ENCODE assay signal across 22 mouse cellular contexts in genomic region chr10:18941447-18941846, GRCm38 (mm10).
DNase-seq lines count a peak whose midpoint lies in the region; ATAC-seq lines count a peak whose summit lies in the region.
"Had no signal": no experiment of that assay in that cellular context is flagged by ENCODE, and none has a peak within 500 bp of the region (broad histone marks: within the 10 kb centered on the region; RNA-seq: fewer than 3 reads in every experiment).

No protein-coding gene starts in this region.

- no peaks in the 10 kb centered on the region for H3K36me3 ChIP-seq in macrophage (ENCODE audit: inconsistent target)
- H3K36me3 ChIP-seq in midbrain, embryonic 14.5 days (ENCODE audit: control insufficient read depth, insufficient read depth, low read length): no peaks in the 10 kb centered on the region
- no peaks in the 10 kb centered on the region for H3K36me3 ChIP-seq in midbrain, embryonic 13.5 days
- H3K36me3 ChIP-seq: forebrain, embryonic 12.5 days; midbrain, embryonic 15.5 days; neural tube, embryonic 15.5 days; stomach, embryonic 15.5 days had no signal

- no peaks in the 10 kb centered on the region for H3K27me3 ChIP-seq in midbrain, embryonic 14.5 days (ENCODE audit: control insufficient read depth, insufficient read depth, low read length)
- no peaks in the 10 kb centered on the region for H3K27me3 ChIP-seq in midbrain, embryonic 13.5 days
- H3K27me3 ChIP-seq: forebrain, embryonic 12.5 days; midbrain, embryonic 15.5 days; neural tube, embryonic 15.5 days; stomach, embryonic 15.5 days had no signal

- WGBS in macrophage (ENCODE audit: missing documents): 10% methylated on average over 4 of the region's 4 CpGs
- WGBS in midbrain, embryonic 14.5 days: 76% methylated on average over 4 of the region's 4 CpGs
- WGBS in midbrain, embryonic 13.5 days: 78% methylated on average over 4 of the region's 4 CpGs

- H3K4me2 ChIP-seq in midbrain, embryonic 14.5 days (ENCODE audit: low read length): no peak overlapping the region
- H3K4me2 ChIP-seq in midbrain, embryonic 13.5 days (replicated peaks): no peak overlapping the region
- H3K4me2 ChIP-seq: forebrain, embryonic 12.5 days; midbrain, embryonic 15.5 days; neural tube, embryonic 15.5 days; stomach, embryonic 15.5 days had no signal

- no peak overlapping the region for H3K9ac ChIP-seq in midbrain, embryonic 14.5 days (replicated peaks; ENCODE audit: low read length)
- H3K9ac ChIP-seq in midbrain, embryonic 13.5 days (replicated peaks): no peak overlapping the region
- H3K9ac ChIP-seq: forebrain, embryonic 12.5 days; midbrain, embryonic 15.5 days; neural tube, embryonic 15.5 days; stomach, embryonic 15.5 days had no signal

- H3K4me1 ChIP-seq in midbrain, embryonic 14.5 days (ENCODE audit: control insufficient read depth, insufficient read depth, low read length): no peaks in the 10 kb centered on the region
- no peaks in the 10 kb centered on the region for H3K4me1 ChIP-seq in midbrain, embryonic 13.5 days (replicated peaks)
- H3K4me1 ChIP-seq: forebrain, embryonic 12.5 days; midbrain, embryonic 15.5 days; neural tube, embryonic 15.5 days; stomach, embryonic 15.5 days had no signal

- intact Hi-C loops in left cerebral cortex, postnatal 10 days (cut with DNase I): no loop called here

- ATAC-seq in activated CD4-positive, CD25-positive, alpha-beta regulatory T cell, adult 4 months: peak; percentile 77
- ATAC-seq in midbrain, embryonic 14.5 days (ENCODE audit: low FRiP score, low TSS enrichment): no peak
- ATAC-seq in midbrain, embryonic 13.5 days: no peak
- ATAC-seq: hindbrain, embryonic 16.5 days; midbrain, embryonic 15.5 days had no signal

- no peaks in the 10 kb centered on the region for H3K9me3 ChIP-seq in midbrain, embryonic 14.5 days (ENCODE audit: control insufficient read depth, low read length)
- no peaks in the 10 kb centered on the region for H3K9me3 ChIP-seq in midbrain, embryonic 13.5 days
- H3K9me3 ChIP-seq: forebrain, embryonic 12.5 days; midbrain, embryonic 15.5 days; neural tube, embryonic 15.5 days; stomach, embryonic 15.5 days had no signal

- peak overlapping the region; percentile 93 for H3K27ac ChIP-seq in macrophage
- H3K27ac ChIP-seq in midbrain, embryonic 14.5 days (replicated peaks; ENCODE audit: low read depth, low read length): no peak overlapping the region
- no peak overlapping the region for H3K27ac ChIP-seq in midbrain, embryonic 13.5 days
- H3K27ac ChIP-seq: forebrain, embryonic 12.5 days; left cerebral cortex, adult 2 months; midbrain, embryonic 15.5 days; neural tube, embryonic 15.5 days; stomach, embryonic 15.5 days had no signal

- peak; percentile 95 for DNase-seq in 416B (ENCODE audit: low read depth)
- peak; percentile 12 for DNase-seq in liver
- DNase-seq in midbrain, embryonic 14.5 days: no peak
- DNase-seq in left cerebral cortex, postnatal 10 days (ENCODE audit: extremely low spot score in 1 of 2, low spot score in 2 of 2): no peak
- no peak for DNase-seq in Muller cell, postnatal 12 days (ENCODE audit: inconsistent ontology term)
- DNase-seq: adrenal gland, postnatal 25 days; cerebellum, adult 8-10 months; heart, adult 18-20 months; heart, postnatal 36 days; kidney, adult 18-20 months; kidney, postnatal 14 days; right cerebral cortex, postnatal 25 days; thymus, adult 2 months had no signal

- H3K4me3 ChIP-seq in macrophage (ENCODE audit: inconsistent target): no peak overlapping the region
- no peak overlapping the region for H3K4me3 ChIP-seq in midbrain, embryonic 14.5 days (replicated peaks; ENCODE audit: low read depth, low read length)
- no peak overlapping the region for H3K4me3 ChIP-seq in midbrain, embryonic 13.5 days (replicated peaks)
- H3K4me3 ChIP-seq: forebrain, embryonic 12.5 days; left cerebral cortex, adult 2 months; midbrain, embryonic 15.5 days; neural tube, embryonic 15.5 days; stomach, embryonic 15.5 days had no signal

- no peaks in the 10 kb centered on the region for H3K79me2 ChIP-seq in macrophage (ENCODE audit: inconsistent target)

Comparison
In these comparisons a context has a peak if more than half of its experiments do, and no peak if none do; other contexts are left out.
1. DNase-seq: peak in 416B (single experiment) and liver (single experiment); none in midbrain, embryonic 14.5 days (single experiment), left cerebral cortex, postnatal 10 days (0 of 2) and Muller cell, postnatal 12 days (single experiment).